Mouse (Mus musculus) midbrain, embryonic 13.5 days (tissue): ENCODE results near the gene Gpha2. TPM values are rescaled to one million over a fixed set of nuclear protein-coding genes. Genes with fewer than 3 reads are reported as not detected.

ENCODE experiments used
- ATAC-seq: fragments of 200-750 bp; cut with Nextera tagmentation; 2 replicates; pipeline ENCODE4 v1.8.0; 2017; ENCODE audit warnings: mild to moderate bottlenecking, moderate TSS enrichment, moderate library complexity
- H3K27ac ChIP-seq: fragments of 300-500 bp; sonication (generic); 2 replicates; pipeline ENCODE4 v1.5.1; 2015; ENCODE audit warnings: inconsistent platforms, mild to moderate bottlenecking, moderate library complexity
- H3K27me3 ChIP-seq: fragments of 300-500 bp; sonication (generic); 2 replicates; pipeline ENCODE4 v1.6.1; 2015; ENCODE audit warnings: mild to moderate bottlenecking, inconsistent platforms
- H3K36me3 ChIP-seq: fragments of 300-500 bp; sonication (generic); 2 replicates; pipeline ENCODE4 v1.6.1; 2015; ENCODE audit warnings: mild to moderate bottlenecking, inconsistent platforms
- H3K4me1 ChIP-seq: fragments of 300-500 bp; sonication (generic); replicated peaks from 2 replicates; pipeline ENCODE4 v1.6.1; 2015; ENCODE audit warnings: inconsistent platforms
- H3K4me2 ChIP-seq: fragments of 300-500 bp; sonication (generic); replicated peaks from 2 replicates; pipeline ENCODE4 v1.6.1; 2015; ENCODE audit warnings: moderate library complexity, mild to moderate bottlenecking, inconsistent platforms
- H3K4me3 ChIP-seq: fragments of 300-500 bp; sonication (generic); replicated peaks from 2 replicates; pipeline ENCODE4 v1.5.1; 2015; ENCODE audit warnings: mild to moderate bottlenecking, inconsistent platforms
- H3K9ac ChIP-seq: fragments of 300-500 bp; sonication (generic); replicated peaks from 2 replicates; pipeline ENCODE4 v1.6.1; 2015; ENCODE audit warnings: mild to moderate bottlenecking, inconsistent platforms
- H3K9me3 ChIP-seq: fragments of 300-500 bp; sonication (generic); 2 replicates; pipeline ENCODE4 v1.6.1; 2016; ENCODE audit warnings: mild to moderate bottlenecking, inconsistent platforms
- WGBS: fragments of 180-500 bp; shearing (Covaris S2); methylation state at CpG from one replicate; pipeline ENCODE4 v1.1.7; 2015; 5-methylcytosine and 5-hydroxymethylcytosine counted together
- polyA plus RNA-seq: library from polyadenylated mRNA; unstranded; fragments of >200 nt; fragmentation: Nextera tagmentation; extraction: Ambion mirVana; gene quantifications from 2 replicates; pipeline ENCODE4 v1.2.1, GENCODE M21; 2015

Gpha2 gene
- polyA plus RNA-seq, 1 experiment from 2014 or later = not detected

GRCm38 (mm10) chr19:6267306-6268169 lies 41.4 kb downstream of the Gpha2 start:
- Histone ChIP-seq H3K4me2 (no peak overlapping the region), H3K4me1 (0 out of 2 replicates have a peak, but pooled peaks cover 3% of the 10 kb centered on the region), H3K27me3 (no peaks in the 10 kb centered on the region), H3K9me3 (no peaks in the 10 kb centered on the region), H3K27ac (no peak overlapping the region), H3K4me3 (no peak overlapping the region), H3K9ac (no peak overlapping the region), H3K36me3 (peaks cover 5% of the 10 kb centered on the region)
- WGBS = 82% methylated on average over 11 of the region's 11 CpGs
- peak; percentile 31; the same call in 1 of the 2 replicates for ATAC-seq

DNA sequence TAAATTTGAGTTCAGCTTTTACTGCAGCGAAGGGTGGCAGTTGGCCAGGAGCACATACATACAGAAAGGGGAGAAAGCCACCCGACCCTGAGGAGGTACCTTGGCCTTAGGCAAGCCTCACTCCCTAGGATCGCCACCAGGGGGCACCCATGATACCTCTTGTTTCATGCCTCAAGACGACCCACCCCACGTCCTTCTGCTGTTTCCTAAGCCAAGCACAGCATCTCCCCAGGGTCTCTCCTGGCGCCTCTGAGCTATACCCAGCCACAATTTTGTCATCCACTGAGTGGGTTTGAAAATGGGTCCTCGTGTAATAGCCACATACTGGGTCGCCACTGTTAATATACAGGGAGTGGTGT lies 42.0 kb downstream of the Gpha2 start:
- H3K27ac ChIP-seq = no peak overlapping the region
- no peaks in the 10 kb centered on the region for H3K9me3 ChIP-seq
- H3K27me3 ChIP-seq = no peaks in the 10 kb centered on the region
- H3K4me2 ChIP-seq = no peak overlapping the region
- 0 out of 2 replicates have a peak, but pooled peaks cover 3% of the 10 kb centered on the region for H3K4me1 ChIP-seq
- H3K9ac ChIP-seq = no peak overlapping the region
- peak; percentile 76 for ATAC-seq
- no peak overlapping the region for H3K4me3 ChIP-seq
- 19% methylated on average over 8 of the region's 8 CpGs for WGBS
- no peaks in the 10 kb centered on the region for H3K36me3 ChIP-seq

DNA sequence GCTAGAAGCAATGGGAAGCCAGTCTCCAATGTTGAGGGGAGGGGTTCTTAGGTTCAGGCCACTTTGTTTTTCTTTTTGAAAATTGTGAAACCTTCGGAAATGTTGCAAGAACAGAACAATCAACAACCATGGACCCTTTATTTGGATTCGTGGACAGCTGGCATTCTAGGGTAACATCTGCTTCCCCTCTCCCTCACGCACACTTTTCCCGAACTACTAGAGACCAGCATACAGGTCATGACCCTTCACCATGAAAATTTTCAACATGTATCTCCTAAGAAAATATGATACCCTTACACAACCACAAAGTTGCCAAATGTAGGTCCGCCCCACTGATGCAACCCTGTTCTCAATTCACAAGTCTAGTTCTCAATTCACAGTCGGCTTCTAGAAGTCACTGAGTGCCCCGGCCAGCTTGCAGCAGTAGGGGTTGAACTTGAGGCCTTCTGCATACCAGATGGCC lies 42.5 kb downstream of the Gpha2 start:
- ATAC-seq = no peak
- Histone ChIP-seq H3K36me3 (no peaks in the 10 kb centered on the region), H3K27me3 (no peaks in the 10 kb centered on the region), H3K4me1 (0 out of 2 replicates have a peak, but pooled peaks cover 3% of the 10 kb centered on the region), H3K27ac (no peak overlapping the region), H3K4me2 (no peak overlapping the region), H3K4me3 (no peak overlapping the region), H3K9me3 (no peaks in the 10 kb centered on the region), H3K9ac (no peak overlapping the region)
- WGBS = 88% methylated on average over 7 of the region's 7 CpGs

GRCm38 (mm10) chr19:6269798-6270475 lies 43.8 kb downstream of the Gpha2 start:
- 86% methylated on average over 8 of the region's 8 CpGs for WGBS

GRCm38 (mm10) chr19:6270661-6271060 lies 44.5 kb downstream of the Gpha2 start:
- Histone ChIP-seq H3K9me3 (no peaks in the 10 kb centered on the region), H3K9ac (0 out of 2 replicates have a peak overlapping the region, but pooled peaks have one; percentile 24), H3K4me2 (no peak overlapping the region), H3K4me3 (no peak overlapping the region), H3K36me3 (no peaks in the 10 kb centered on the region), H3K4me1 (peaks cover 9% of the 10 kb centered on the region), H3K27ac (no peak overlapping the region), H3K27me3 (no peaks in the 10 kb centered on the region)
- ATAC-seq = no peak
- 62% methylated on average over 9 of the region's 9 CpGs for WGBS

More at GRCm38 (mm10) chr19:6269798-6270475, 43.8 kb downstream of the Gpha2 start:
- no peaks in the 10 kb centered on the region for H3K36me3 ChIP-seq
- H3K4me3 ChIP-seq = no peak overlapping the region
- no peaks in the 10 kb centered on the region for H3K27me3 ChIP-seq
- H3K4me1 ChIP-seq = 0 out of 2 replicates have a peak, but pooled peaks cover 3% of the 10 kb centered on the region
- no peak overlapping the region for H3K9ac ChIP-seq
- no peak overlapping the region for H3K4me2 ChIP-seq
- H3K9me3 ChIP-seq = no peaks in the 10 kb centered on the region
- H3K27ac ChIP-seq = no peak overlapping the region
- no peak for ATAC-seq

DNA sequence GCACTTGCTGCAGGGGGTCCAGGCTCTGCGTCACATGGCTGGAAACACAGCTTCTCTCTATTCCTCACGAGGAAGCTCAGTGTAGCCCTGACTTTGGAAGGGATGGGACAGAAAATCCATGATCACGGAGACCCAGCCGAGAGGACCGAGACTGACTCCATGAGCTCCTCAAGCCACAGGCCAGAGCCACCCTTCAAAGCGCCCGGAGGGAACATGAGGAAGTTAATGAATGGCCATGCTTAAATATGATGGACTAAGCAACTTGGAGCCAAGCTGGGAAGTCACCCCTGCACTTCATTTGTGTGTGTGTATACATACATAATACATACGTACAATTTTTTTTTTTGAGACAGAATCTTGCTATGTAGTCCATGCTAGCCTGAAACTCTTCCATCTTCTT lies 45.0 kb downstream of the Gpha2 start:
- Histone ChIP-seq H3K27ac (no peak overlapping the region), H3K9me3 (no peaks in the 10 kb centered on the region), H3K4me2 (no peak overlapping the region), H3K4me1 (peaks cover 14% of the 10 kb centered on the region), H3K36me3 (no peaks in the 10 kb centered on the region), H3K4me3 (no peak overlapping the region), H3K27me3 (no peaks in the 10 kb centered on the region), H3K9ac (0 out of 2 replicates have a peak overlapping the region, but pooled peaks have one; percentile 24)
- no peak for ATAC-seq
- 31% methylated on average over 8 of the region's 8 CpGs for WGBS

- Histone ChIP-seq H3K4me2 (no peak overlapping the region), H3K4me1 (peaks cover 14% of the 10 kb centered on the region), H3K27me3 (no peaks in the 10 kb centered on the region), H3K9me3 (no peaks in the 10 kb centered on the region), H3K4me3 (no peak overlapping the region), H3K36me3 (no peaks in the 10 kb centered on the region), H3K27ac (no peak overlapping the region), H3K9ac (no peak overlapping the region)
- ATAC-seq = no peak
- WGBS = 74% methylated on average over 7 of the region's 7 CpGs
Measured at GRCm38 (mm10) chr19:6272053-6272452, 45.9 kb downstream of the Gpha2 start.

- H3K4me1 ChIP-seq = peaks cover 17% of the 10 kb centered on the region
- no peaks in the 10 kb centered on the region for H3K36me3 ChIP-seq
- H3K4me3 ChIP-seq = no peak overlapping the region
- H3K27ac ChIP-seq = no peak overlapping the region
- no peak overlapping the region for H3K9ac ChIP-seq
- no peak overlapping the region for H3K4me2 ChIP-seq
- H3K27me3 ChIP-seq = no peaks in the 10 kb centered on the region
- 90% methylated on average over 4 of the region's 4 CpGs for WGBS
- no peak for ATAC-seq
- no peaks in the 10 kb centered on the region for H3K9me3 ChIP-seq
Measured at GRCm38 (mm10) chr19:6272738-6273137, 46.6 kb downstream of the Gpha2 start.

DNA sequence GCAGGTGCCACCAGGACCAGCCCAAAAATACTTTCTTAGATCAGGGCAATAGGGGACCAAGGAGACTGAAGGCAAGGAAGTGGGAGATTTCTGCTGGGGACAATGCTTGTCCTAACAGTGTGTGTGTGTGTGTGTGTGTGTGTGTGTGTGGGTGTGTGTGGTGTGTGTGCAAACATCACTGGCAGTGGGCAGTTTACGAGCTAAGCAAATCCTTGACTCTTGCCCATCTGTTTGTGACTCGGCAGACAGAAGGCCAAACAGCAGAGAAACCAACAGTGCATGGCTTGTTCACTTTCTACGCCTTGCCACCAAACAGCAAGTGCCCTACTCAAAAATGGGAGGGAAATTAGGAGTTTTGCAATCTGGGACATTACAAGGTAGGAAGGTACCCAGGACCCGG lies 47.4 kb downstream of the Gpha2 start:
- H3K9ac ChIP-seq = no peak overlapping the region
- no peak for ATAC-seq
- H3K27me3 ChIP-seq = no peaks in the 10 kb centered on the region
- no peak overlapping the region for H3K4me3 ChIP-seq
- peaks cover 23% of the 10 kb centered on the region for H3K4me1 ChIP-seq
- no peaks in the 10 kb centered on the region for H3K36me3 ChIP-seq
- no peaks in the 10 kb centered on the region for H3K9me3 ChIP-seq
- no peak overlapping the region for H3K27ac ChIP-seq
- H3K4me2 ChIP-seq = no peak overlapping the region
- 93% methylated on average over 4 of the region's 4 CpGs for WGBS

GRCm38 (mm10) chr19:6273998-6274608 lies 47.9 kb downstream of the Gpha2 start:
- ATAC-seq = no peak
- H3K9me3 ChIP-seq = no peaks in the 10 kb centered on the region
- H3K9ac ChIP-seq = no peak overlapping the region
- no peak overlapping the region for H3K4me2 ChIP-seq
- H3K4me3 ChIP-seq = no peak overlapping the region
- peaks cover 28% of the 10 kb centered on the region for H3K4me1 ChIP-seq
- no peaks in the 10 kb centered on the region for H3K36me3 ChIP-seq
- no peaks in the 10 kb centered on the region for H3K27me3 ChIP-seq
- no peak overlapping the region for H3K27ac ChIP-seq
- WGBS = 92% methylated on average over 13 of the region's 13 CpGs

- H3K4me1 ChIP-seq = peaks cover 44% of the 10 kb centered on the region
- ATAC-seq = no peak
- H3K9ac ChIP-seq = peak overlapping the region; percentile 56
- peaks cover 7% of the 10 kb centered on the region for H3K36me3 ChIP-seq
- peak overlapping the region; percentile 81 for H3K4me2 ChIP-seq
- no peaks in the 10 kb centered on the region for H3K9me3 ChIP-seq
- H3K4me3 ChIP-seq = peak overlapping the region; percentile 81
- WGBS = 7% methylated on average over 15 of the region's 15 CpGs
- H3K27me3 ChIP-seq = no peaks in the 10 kb centered on the region
- peak overlapping the region; percentile 72 for H3K27ac ChIP-seq
Measured at GRCm38 (mm10) chr19:6275740-6276389, 49.7 kb downstream of the Gpha2 start.
